Mouse (Mus musculus) brain, embryonic 14.5 days (tissue): Measurements from ENCODE around the gene Furin.

Experiments used
- CTCF ChIP-seq: fragments of 200-500 bp; IDR thresholded peaks from 2 replicates; pipeline ENCODE4 v1.5.1; 2012; ENCODE audit warnings: inconsistent platforms, mild to moderate bottlenecking, moderate library complexity, borderline replicate concordance; ENCODE audit not compliant: insufficient read depth, insufficient read length; ENCODE audit errors: extremely low read depth
- POLR2A ChIP-seq: fragments of 200-500 bp; IDR thresholded peaks from 2 replicates; pipeline ENCODE4 v1.6.1; 2012; ENCODE audit warnings: mild to moderate bottlenecking, inconsistent platforms, borderline replicate concordance; ENCODE audit not compliant: poor library complexity, insufficient read depth, insufficient read length, severe bottlenecking; ENCODE audit errors: extremely low read depth

- TF ChIP-seq CTCF: no peak
- TF ChIP-seq POLR2A: no peak
Measured at GRCm38 (mm10) chr7:80387633-80388543, 17.3 kb downstream of the Furin start, which contains the start of gene Fes.
